Mouse (Mus musculus) hindbrain, embryonic 16.5 days (tissue): Measurements from ENCODE around the gene Prtg. TPM values are rescaled to one million over a fixed set of nuclear protein-coding genes. Genes with fewer than 3 reads are reported as not detected.

ENCODE experiments used
- ATAC-seq: fragments of 200-750 bp; cut with Nextera tagmentation; 2 replicates; pipeline ENCODE4 v1.8.0; 2017; ENCODE audit warnings: moderate TSS enrichment, moderate library complexity
- H3K27ac ChIP-seq: fragments of 300-500 bp; sonication (generic); 2 replicates; pipeline ENCODE4 v1.5.1; 2014; ENCODE audit warnings: low read depth, mild to moderate bottlenecking, control low read depth, low read length, moderate library complexity
- H3K27me3 ChIP-seq: fragments of 300-500 bp; sonication (generic); replicated peaks from 2 replicates; pipeline ENCODE4 v1.6.1; 2014; ENCODE audit warnings: low read length; ENCODE audit not compliant: control insufficient read depth, insufficient read depth
- H3K36me3 ChIP-seq: fragments of 300-500 bp; sonication (generic); 2 replicates; pipeline ENCODE4 v1.6.1; 2014; ENCODE audit warnings: mild to moderate bottlenecking, low read length, moderate library complexity, mixed read lengths; ENCODE audit not compliant: control insufficient read depth, insufficient read depth
- H3K4me1 ChIP-seq: fragments of 300-500 bp; sonication (generic); 2 replicates; pipeline ENCODE4 v1.6.1; 2014; ENCODE audit warnings: low read depth, low read length; ENCODE audit not compliant: control insufficient read depth, insufficient read depth
- H3K4me2 ChIP-seq: fragments of 300-500 bp; sonication (generic); 2 replicates; pipeline ENCODE4 v1.6.1; 2014; ENCODE audit warnings: mild to moderate bottlenecking, low read length, control low read depth, moderate library complexity
- H3K4me3 ChIP-seq: fragments of 300-500 bp; sonication (generic); 2 replicates; pipeline ENCODE4 v1.5.1; 2014; ENCODE audit warnings: mild to moderate bottlenecking, low read length, control low read depth, moderate library complexity
- H3K9ac ChIP-seq: fragments of 300-500 bp; sonication (generic); 2 replicates; pipeline ENCODE4 v1.6.1; 2014; ENCODE audit warnings: low read depth, mild to moderate bottlenecking, control low read depth, low read length, moderate library complexity
- H3K9me3 ChIP-seq: fragments of 300-500 bp; sonication (generic); 2 replicates; pipeline ENCODE4 v1.6.1; 2014; ENCODE audit warnings: mild to moderate bottlenecking, low read length, moderate library complexity; ENCODE audit not compliant: control insufficient read depth
- WGBS: fragments of 180-500 bp; shearing (Covaris S2); extraction: QIAGEN DNeasy Blood & Tissue Kit; methylation state at CpG from one replicate; pipeline ENCODE4 v1.1.7; 2014; 5-methylcytosine and 5-hydroxymethylcytosine counted together
- polyA plus RNA-seq: library from polyadenylated mRNA; unstranded; fragments of >200 nt; fragmentation: Nextera tagmentation; extraction: Ambion mirVana; gene quantifications from 2 replicates; pipeline ENCODE4 v1.2.1, GENCODE M21; 2015

Gene Prtg
- polyA plus RNA-seq, 1 experiment from 2014 or later: 0.40 TPM

- Histone ChIP-seq H3K36me3 (no peaks in the 10 kb centered on the region), H3K4me2 (no peak overlapping the region), H3K4me1 (no peaks in the 10 kb centered on the region), H3K27ac (no peak overlapping the region), H3K4me3 (no peak overlapping the region), H3K9ac (no peak overlapping the region), H3K9me3 (no peaks in the 10 kb centered on the region), H3K27me3 (no peaks in the 10 kb centered on the region; the same call in 1 of the 2 replicates)
- WGBS: 56% methylated on average over 4 of the region's 4 CpGs
- no peak for ATAC-seq
Observed at GRCm38 (mm10) chr9:72781466-72781865, 25.2 kb upstream of the Prtg start.

- H3K27ac ChIP-seq: no peak overlapping the region
- H3K27me3 ChIP-seq: no peaks in the 10 kb centered on the region; the same call in 1 of the 2 replicates
- H3K4me2 ChIP-seq: no peak overlapping the region
- H3K4me1 ChIP-seq: no peaks in the 10 kb centered on the region
- H3K9me3 ChIP-seq: no peaks in the 10 kb centered on the region
- ATAC-seq: no peak
- H3K36me3 ChIP-seq: no peaks in the 10 kb centered on the region
- H3K4me3 ChIP-seq: no peak overlapping the region
- 59% methylated on average over 8 of the region's 8 CpGs for WGBS
- no peak overlapping the region for H3K9ac ChIP-seq
Observed at GRCm38 (mm10) chr9:72782121-72782520, 24.6 kb upstream of the Prtg start.

DNA sequence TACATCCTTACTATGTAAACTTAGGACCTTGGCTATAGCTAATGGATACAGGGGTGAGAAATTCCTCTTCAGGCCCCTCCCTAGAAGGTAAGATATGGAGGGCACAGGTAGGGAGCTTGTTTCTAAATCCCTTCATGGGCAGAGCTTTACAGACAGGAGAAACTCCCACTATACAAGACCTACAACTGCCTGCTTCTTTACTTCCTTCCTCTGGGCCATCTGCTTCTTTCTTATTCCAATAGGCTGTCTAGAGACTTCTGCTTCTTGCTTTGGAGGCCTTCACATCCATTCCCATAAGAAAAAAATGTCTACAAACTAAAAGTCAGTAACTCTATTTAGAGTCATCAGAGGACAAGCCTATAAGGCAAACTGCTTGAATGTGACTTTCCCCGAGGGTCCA, 18.9 kb upstream of the Prtg start:
- Histone ChIP-seq H3K4me3 (no peak overlapping the region), H3K9me3 (no peaks in the 10 kb centered on the region), H3K27ac (no peak overlapping the region), H3K4me2 (no peak overlapping the region), H3K9ac (no peak overlapping the region), H3K36me3 (no peaks in the 10 kb centered on the region), H3K27me3 (no peaks in the 10 kb centered on the region), H3K4me1 (peaks cover 3% of the 10 kb centered on the region; the same call in 1 of the 2 replicates)
- WGBS: 90% methylated on average over 1 of the region's 1 CpGs
- no peak for ATAC-seq

- WGBS: 49% methylated on average over 14 of the region's 14 CpGs
- Histone ChIP-seq H3K4me1 (peaks cover 3% of the 10 kb centered on the region; the same call in 1 of the 2 replicates), H3K36me3 (no peaks in the 10 kb centered on the region), H3K4me2 (no peak overlapping the region), H3K27me3 (no peaks in the 10 kb centered on the region), H3K9me3 (no peaks in the 10 kb centered on the region), H3K9ac (no peak overlapping the region), H3K4me3 (no peak overlapping the region), H3K27ac (no peak overlapping the region)
- no peak for ATAC-seq
Observed at GRCm38 (mm10) chr9:72790530-72791212, 16.0 kb upstream of the Prtg start.

DNA sequence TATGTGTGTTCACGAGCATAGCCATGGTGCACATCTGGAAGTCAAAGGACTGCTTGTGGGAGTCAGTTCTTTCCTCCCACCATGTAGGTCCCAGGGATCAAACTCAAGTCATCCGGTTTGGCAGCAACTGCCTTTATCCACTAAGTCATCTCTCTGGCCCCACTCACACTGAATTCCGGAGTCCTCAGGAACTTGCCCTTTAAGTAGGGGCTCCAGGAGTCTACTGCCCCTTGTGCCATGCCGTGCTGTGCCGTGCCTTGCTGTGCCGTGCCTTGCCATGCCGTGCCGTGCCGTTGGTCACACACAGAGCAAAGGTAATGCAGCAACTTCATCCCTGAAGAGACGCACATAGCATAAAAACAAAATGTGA, 15.5 kb upstream of the Prtg start:
- no peak overlapping the region for H3K27ac ChIP-seq
- no peak for ATAC-seq
- 42% methylated on average over 10 of the region's 10 CpGs for WGBS
- no peak overlapping the region for H3K9ac ChIP-seq
- H3K27me3 ChIP-seq: no peaks in the 10 kb centered on the region
- H3K4me2 ChIP-seq: peak overlapping the region; percentile 37
- peaks cover 3% of the 10 kb centered on the region; the same call in 1 of the 2 replicates for H3K4me1 ChIP-seq
- peak overlapping the region; percentile 3; the same call in 1 of the 2 replicates for H3K4me3 ChIP-seq
- no peaks in the 10 kb centered on the region for H3K9me3 ChIP-seq
- no peaks in the 10 kb centered on the region for H3K36me3 ChIP-seq

GRCm38 (mm10) chr9:72791681-72792080, 15.0 kb upstream of the Prtg start:
- H3K4me2 ChIP-seq: peak overlapping the region; percentile 37
- H3K27ac ChIP-seq: no peak overlapping the region
- H3K4me1 ChIP-seq: peaks cover 3% of the 10 kb centered on the region; the same call in 1 of the 2 replicates
- H3K9ac ChIP-seq: peak overlapping the region; percentile 38
- no peaks in the 10 kb centered on the region for H3K27me3 ChIP-seq
- no peaks in the 10 kb centered on the region for H3K9me3 ChIP-seq
- H3K4me3 ChIP-seq: peak overlapping the region; percentile 22; the same call in 1 of the 2 replicates
- ATAC-seq: no peak
- H3K36me3 ChIP-seq: no peaks in the 10 kb centered on the region
- 8% methylated on average over 6 of the region's 6 CpGs for WGBS

DNA sequence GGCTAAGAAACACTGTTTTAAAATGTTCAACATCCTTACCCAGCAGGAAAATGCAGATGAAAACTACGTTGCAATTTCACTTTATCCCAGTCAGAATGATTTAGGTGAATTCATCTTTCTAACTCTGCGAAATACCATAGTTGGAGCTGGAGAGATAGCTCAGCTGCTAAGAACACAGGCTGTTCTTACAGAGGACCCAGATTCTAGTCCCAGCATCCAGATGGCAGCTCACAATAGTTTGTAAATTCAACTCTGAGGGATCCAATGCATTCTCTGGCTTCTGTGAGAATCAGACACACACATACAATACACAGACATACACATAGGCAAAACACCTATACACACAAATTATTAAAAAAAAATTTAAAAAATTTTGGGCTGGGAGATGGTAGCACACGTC, 11.4 kb upstream of the Prtg start:
- Histone ChIP-seq H3K4me1 (peaks cover 3% of the 10 kb centered on the region; the same call in 1 of the 2 replicates), H3K27ac (no peak overlapping the region), H3K4me2 (no peak overlapping the region), H3K4me3 (no peak overlapping the region), H3K36me3 (no peaks in the 10 kb centered on the region), H3K9ac (no peak overlapping the region), H3K9me3 (no peaks in the 10 kb centered on the region), H3K27me3 (no peaks in the 10 kb centered on the region)
- ATAC-seq: no peak
- WGBS: 88% methylated on average over 3 of the region's 3 CpGs

DNA sequence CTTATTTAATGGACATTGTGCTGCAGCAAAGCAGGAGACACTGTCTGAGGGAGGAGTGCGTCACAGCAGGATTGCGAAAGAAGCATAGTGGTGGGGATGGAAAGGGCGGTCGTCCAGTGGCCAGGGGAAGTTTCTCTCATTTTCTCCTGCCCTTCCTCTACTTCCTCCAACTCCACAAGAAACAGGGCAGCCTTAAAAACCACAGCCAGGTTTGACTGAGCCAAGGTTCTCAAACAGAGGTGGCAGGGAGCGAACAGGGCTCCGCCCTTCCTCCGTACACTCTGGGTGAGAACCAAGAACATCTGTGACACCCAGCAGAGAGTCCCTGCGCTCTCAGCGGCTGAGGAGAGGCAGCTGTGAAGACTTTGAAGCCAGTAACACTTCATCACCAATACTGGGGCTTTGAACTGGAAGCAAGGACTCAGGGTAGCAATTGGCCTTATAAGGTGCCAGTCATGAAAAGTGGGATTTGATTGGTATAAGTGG, 9.5 kb upstream of the Prtg start:
- H3K36me3 ChIP-seq: no peaks in the 10 kb centered on the region
- no peaks in the 10 kb centered on the region for H3K27me3 ChIP-seq
- no peak overlapping the region for H3K9ac ChIP-seq
- H3K4me1 ChIP-seq: no peaks in the 10 kb centered on the region
- no peak overlapping the region for H3K4me2 ChIP-seq
- no peak overlapping the region for H3K27ac ChIP-seq
- H3K9me3 ChIP-seq: no peaks in the 10 kb centered on the region
- no peak for ATAC-seq
- H3K4me3 ChIP-seq: no peak overlapping the region
- WGBS: 52% methylated on average over 9 of the region's 9 CpGs

DNA sequence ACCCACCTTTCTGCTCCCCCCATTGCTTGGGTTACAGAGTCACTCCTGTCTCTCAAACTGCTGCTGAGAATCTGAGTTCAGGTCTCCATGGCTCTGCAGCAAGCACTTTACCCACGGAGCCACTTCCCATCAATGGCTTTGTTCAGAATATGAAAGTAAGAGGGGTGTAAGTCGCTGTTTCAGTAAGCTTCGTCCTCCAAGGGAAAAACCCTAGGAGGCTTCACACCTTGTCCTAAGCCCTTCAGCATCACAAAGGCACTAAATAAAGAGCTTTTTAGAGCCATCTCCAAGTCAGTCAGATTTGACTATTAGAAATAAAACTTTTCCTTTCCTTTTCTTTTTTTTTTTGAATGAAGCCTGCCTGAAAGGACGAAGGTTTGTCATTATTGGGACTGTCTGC, 3.4 kb upstream of the Prtg start:
- no peaks in the 10 kb centered on the region for H3K9me3 ChIP-seq
- no peaks in the 10 kb centered on the region for H3K36me3 ChIP-seq
- no peak overlapping the region for H3K9ac ChIP-seq
- H3K4me2 ChIP-seq: no peak overlapping the region
- ATAC-seq: no peak
- no peak overlapping the region for H3K4me3 ChIP-seq
- no peak overlapping the region for H3K27ac ChIP-seq
- H3K27me3 ChIP-seq: no peaks in the 10 kb centered on the region
- WGBS: 38% methylated on average over 4 of the region's 4 CpGs
- H3K4me1 ChIP-seq: peaks cover 12% of the 10 kb centered on the region
